Mouse (Mus musculus) embryo, embryonic 10 days (tissue): ENCODE measurements around the gene B3gat3.
"Not testable (repeated sequence)": the region's sequence is repeated elsewhere in the genome, so short reads cannot be mapped to it uniquely, and the experiment has no call there.

ENCODE experiments used
- DNase-seq: peaks from one replicate; pipeline ENCODE4 v3.0.0-alpha.2; 2015; ENCODE audit warnings: low spot score

The B3gat3 gene

DNA sequence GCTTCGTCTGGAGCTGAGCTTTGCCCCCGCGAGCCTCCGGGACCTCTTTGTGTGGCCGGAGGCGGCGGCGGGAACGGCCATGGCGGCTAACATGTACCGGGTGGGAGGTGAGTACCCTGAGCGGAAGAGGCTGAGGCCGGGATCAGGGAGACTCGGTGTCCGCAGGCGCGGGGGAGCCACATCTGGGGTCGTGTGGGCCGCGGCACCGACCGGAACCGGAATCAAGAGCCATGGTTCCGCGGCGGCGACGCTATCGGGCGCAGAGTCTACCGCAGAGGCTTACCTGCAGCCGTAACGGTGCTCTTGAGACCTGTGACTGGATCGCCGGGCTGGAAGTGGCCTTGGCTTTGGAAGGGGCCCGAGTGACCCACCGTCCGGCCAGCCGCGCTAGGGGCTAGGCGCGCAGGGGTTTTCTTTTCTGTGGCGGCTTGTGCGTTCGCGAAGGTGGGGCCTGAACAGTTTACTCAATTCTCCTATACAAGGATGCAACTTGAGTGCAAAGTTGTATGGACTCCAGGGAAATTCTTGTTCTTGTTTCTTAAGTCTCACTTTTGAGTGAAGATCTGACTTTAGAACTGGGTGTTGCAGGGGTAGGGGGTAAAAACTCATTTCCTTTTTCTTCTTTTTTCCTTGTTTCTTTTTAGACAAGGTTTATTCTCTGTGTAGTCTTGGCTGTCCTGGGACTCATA lies 22.2 kb downstream of the B3gat3 start:
- peak; percentile 69 for DNase-seq

DNA sequence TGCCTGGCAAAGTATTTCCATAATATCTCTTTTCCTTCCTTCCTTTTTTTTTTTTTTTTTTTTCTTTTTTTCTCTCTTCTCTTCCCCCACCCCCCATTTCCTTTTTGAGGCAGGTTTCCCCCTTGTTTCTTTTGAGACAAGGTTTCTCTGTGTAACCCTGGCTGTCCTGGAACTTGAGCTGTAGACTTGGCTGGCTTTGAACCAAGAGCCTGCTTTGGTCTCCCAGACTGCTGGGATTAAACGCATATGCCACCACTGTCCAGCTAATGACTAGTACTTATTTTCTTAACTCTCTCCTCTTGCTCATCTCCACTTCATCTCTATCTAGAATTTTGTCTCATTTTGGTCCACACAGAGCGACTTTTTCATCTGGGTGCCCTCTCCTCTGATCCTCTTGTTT lies 22.9 kb downstream of the B3gat3 start:
- DNase-seq: no peak

DNA sequence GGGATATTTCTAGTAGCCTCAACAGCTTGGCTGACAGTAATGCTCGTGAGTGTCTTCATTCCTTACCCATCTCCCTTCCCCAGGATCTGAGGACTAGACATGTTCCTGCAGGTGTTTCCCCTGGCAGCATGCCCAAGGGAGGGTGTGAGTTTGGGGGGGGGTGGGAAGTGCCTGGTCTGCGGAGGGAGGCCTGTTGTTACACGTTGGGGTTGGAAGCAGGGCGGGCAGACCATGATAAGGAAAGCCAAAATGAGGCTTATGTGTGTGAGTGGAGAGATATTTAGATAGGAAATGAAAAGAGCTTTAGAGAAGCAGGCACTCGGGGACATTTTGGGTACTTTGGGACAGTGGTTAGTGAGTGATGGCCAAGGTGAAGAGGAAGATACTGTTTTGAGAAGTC lies 23.9 kb downstream of the B3gat3 start:
- no peak for DNase-seq

DNA sequence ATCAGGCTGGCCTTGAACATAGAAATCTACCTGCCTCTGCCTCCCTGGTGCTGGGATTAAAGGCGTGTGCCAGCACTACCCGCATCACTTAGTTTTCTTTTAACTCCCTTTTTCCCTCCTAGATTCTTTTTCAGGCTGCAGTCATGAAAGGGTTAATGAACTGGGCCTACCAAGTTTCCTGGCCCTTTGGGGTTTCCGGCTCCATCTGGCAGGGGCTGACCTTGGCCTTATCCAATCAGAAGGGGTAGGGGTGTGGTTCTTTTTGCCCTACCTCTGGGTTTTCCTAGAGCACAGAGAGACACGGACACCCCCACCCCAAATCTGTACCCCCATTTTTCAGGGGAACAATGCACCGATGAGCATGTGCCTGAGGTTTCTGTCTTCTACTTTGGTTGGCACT lies 24.6 kb downstream of the B3gat3 start:
- DNase-seq: peak; percentile 80

DNA sequence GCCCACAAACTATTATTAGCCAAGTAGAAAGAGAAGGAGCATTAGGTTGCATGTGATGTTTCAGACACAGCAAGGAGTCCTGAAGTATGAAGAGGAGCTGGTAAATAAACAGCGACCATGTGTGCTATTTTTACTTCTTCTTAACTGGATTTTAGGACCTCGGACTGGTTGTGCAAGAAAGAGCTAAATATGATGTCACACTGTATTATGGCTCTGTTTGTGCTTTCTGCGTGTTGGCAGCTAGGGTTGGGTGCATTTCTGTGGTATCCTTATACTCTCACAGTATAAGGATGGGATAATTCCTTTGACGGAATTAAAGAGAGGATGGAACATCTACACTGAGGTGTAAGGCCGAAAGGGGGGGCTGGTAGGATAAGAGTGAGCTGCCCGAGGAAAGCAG lies 25.1 kb downstream of the B3gat3 start:
- DNase-seq: no peak

DNA sequence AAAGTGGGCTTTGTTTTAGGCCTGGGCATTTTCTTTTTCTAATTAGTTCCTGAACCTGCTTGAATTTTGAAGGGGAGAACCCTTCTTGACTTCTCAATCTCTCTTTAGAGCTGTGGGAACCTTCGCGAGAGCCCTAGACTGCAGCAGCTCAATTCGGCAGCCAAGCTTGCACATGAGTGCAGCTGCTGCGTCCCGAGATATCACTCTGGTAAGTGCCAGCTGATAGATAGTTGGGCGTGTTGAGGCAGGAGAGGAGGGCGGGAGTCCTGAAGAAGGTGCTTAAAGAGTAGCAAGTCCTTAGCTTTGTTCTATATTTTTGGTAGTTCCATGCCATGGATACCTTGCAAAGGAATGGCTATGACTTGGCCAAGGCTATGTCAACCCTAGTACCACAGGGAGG lies 26.8 kb downstream of the B3gat3 start:
- no peak for DNase-seq

DNA sequence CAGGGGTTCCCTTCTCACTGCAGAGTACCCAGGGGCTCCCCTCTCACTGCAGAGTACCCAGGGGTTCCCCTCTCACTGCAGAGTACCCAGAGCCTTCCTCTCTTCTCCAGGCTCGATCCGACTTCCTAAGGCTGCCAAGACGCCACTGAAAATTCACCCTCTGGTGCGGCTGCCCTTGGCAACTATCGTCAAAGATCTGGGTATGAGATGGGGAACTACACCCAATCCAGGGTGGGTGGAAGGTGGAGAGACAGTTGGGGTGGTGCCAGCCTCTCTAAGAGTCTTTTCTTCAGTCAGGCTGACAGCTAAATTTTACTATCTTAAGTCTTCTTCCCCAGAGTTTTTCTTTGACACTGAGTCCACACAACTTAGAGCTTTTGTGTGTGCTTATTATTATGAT lies 30.0 kb downstream of the B3gat3 start:
- DNase-seq: no peak

DNA sequence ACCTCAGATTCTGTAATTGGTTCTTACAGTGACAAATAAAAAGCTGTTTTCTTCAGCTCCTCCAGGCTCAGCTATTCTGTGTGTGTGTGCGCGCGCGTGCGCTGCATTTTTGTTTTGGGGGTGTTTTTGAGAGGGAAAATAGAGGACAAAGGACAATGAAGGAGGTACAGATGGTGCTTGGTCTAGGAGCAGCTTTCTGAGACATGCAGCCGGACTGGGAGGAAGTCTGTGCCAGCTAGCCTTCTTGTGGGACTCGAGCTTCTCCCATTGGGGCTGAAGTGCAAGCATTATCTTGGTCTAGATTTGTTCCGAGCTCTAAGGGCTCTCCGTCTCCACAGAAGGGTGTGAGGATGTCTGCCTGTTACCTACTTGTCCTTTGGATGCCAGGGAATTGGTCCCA lies 32.1 kb downstream of the B3gat3 start:
- no peak for DNase-seq

DNA sequence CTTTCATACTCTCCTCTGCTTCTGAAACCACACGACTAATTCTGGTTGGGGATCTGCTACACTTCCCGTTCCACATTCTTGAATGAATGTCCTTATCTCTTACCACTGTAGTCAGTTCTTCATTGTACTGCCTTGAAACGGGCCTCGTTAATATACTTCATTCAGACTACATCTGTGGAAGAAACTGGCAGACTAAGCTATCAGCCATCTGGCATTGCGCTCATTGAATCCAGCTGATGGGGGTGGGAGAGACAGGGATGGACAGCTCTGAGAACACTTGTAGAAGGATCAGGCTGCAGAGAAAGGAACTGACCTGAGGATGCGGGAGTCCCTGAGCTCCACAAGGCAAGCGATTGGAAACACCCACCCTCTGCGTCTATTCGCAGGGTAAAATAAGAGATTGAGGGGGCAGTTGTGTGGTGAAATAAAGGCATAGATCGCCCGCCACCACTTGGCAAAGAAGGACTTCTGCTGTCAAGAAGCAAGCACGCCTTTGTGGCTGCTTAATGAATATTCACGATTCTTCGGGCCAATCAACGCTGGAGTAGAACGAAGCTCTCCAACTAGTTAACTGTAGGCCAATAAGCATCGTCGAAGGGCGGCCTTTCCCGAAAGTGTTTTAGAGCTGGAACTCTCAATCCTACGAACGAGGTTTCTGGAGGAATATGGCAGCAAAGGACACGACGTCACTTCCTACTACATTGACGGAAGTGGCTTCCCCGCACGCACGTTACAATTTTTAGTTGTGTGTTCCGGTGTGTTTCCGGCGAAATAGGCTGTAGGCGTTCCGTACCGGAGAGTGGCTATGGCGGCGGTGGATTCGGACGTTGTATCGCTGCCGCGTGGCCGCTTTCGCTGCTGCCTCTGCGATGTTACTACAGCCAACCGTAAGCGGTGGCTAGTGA lies 33.2 kb downstream of the B3gat3 start, which contains the start of gene Tut1:
Tut1 (plus strand) TSS at position 713 of the 905 bp plus-strand sequence.
- DNase-seq: peak; percentile 99

DNA sequence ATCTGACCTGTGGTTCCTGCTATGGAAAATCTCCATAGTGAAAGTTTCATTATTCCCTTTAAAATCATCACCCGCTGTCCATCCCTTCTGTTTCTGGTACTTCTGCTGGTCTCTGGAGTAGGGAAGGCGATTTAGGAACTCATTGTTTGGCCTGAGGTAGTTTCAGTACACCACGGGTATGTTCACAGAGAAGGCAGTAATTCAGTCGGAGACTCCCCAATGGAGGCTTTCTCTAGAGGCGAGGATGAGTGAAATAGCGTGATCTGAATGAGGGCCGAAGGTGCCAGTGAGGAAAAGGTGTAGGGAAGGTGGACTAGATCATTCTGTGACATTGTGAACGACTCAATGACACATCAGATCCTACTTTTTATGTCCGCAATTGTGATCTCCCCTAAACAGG lies 34.0 kb downstream of the B3gat3 start:
- no peak for DNase-seq

DNA sequence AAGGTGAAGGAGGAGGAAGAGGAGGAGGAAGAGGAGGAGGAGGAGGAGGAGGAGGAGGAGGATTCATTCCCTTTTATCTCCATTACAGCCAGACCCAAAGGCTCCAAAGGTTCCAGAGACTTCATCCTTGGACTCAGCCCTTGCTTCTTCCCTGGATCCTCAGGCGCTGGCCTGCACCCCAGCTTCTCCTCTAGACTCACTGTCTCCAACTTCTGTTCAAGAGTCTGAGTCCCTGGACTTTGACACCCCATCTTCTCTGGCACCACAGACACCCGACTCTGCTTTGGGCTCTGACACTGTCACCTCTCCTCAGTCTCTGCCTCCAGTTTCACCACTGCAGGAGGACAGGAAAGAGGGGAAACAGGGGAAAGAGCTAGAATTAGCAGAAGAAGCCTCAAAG lies 42.1 kb downstream of the B3gat3 start:
- DNase-seq: no peak

DNA sequence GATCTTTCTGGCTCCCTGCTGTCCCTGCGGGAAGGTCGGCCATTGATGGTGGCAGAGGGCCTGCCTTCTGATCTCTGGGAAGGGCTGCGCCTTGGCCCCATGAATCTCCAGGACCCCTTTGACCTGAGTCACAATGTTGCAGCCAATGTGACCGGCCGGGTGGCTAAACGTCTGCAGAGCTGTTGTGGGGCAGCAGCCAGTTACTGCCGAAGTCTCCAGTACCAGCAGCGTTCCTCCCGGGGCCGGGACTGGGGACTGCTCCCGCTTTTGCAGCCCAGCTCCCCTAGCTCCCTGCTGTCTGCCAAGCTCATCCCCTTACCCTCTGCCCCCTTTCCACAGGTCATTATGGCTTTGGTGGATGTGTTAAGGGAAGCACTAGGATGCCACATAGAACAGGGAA lies 44.9 kb downstream of the B3gat3 start:
- DNase-seq: no peak

DNA sequence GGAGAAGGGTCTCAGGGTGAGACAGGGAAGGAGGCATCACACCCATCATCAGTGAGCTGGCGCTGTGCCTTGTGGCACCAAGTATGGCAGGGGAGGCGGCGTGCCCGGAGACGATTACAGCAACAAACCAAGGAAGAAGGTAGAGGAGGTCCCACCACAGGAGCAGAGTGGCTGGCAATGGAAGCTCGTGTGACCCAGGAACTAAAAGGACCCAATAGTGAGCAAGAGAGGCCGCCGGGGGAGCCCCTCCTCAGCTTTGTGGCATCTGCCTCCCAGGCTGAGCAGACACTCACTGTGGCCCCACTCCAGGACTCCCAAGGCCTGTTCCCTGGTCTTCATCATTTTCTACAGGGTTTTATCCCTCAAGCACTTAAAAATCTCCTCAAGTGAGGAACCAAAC lies 45.6 kb downstream of the B3gat3 start:
- no peak for DNase-seq

DNA sequence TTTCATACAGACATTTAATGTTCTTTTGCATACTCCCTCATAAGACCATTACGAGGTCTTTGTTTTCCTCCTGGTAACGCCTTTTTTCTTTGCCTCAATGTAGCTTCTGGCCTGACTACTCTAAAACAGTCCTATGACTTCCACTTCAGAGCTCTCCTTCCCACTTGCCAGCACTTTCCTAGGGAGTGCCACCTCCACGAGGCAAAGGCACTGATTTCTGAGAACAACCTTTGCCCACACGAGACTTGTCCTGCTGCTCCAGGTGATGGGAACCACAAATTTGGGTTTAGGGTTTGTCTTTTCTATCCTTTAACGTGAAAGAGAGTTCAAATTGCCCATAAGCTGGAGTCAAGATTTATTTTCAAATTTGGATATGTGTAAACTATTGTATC lies 46.0 kb downstream of the B3gat3 start:
- DNase-seq: no peak

DNA sequence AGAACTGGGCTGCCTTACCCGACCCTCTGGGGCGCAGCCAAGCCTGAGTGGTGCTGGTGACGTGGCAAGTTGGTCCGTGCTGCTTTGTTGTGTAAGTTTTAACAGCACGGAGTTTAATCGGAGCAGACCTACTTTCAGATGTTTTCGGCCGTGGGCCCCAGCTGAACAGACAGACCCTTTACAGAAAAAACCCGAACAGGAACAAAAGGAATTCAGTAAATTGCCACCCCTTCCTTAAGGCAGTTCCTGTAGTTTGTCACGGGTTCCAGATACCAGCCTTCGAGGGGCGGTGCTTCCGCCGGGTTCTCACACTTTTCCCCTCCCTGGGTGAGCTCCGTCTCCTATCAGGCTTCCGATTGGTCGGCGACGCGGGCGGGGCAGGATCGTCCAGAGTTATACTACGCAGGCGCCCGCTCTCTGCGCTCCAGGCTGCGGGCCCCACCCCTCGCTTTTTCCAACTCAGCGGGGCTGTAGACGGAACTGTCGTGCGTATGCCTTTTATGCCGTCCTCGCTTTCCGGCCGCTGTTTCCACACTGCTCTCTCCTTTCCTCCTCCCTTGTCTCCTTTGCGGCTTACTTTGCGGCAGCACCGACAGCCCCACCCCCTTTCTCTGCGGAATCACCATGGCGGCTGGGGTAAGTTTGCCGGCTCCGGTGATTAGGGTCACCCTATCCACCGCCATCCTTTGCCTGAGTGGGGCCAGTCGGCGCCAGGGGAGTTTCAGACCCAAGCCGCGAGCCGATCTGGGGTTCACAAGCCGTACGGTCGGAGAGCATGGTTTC lies 46.6 kb downstream of the B3gat3 start, which contains the start of gene Eef1g:
Eef1g (plus strand) TSS at position 452 of the 783 bp plus-strand sequence.
- peak; percentile 98 for DNase-seq

DNA sequence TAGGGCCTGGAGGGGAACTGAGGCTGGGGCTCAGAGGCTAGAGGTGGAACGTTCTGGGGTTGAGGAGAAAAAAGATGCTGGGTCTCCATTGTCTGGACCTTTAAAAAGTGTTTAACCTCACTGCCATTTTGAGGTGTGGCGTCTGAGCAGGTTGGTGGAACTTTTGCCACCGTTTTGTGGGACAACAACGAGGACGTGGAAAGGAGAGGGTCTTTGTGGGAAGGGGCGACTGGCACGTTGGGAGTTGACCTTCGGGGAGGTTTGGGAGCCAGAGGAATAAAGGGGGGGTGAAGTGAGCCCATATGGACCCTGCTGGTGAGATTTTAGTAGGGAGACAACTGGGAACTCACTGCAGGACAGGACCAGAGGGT lies 47.2 kb downstream of the B3gat3 start:
- DNase-seq: no peak

DNA sequence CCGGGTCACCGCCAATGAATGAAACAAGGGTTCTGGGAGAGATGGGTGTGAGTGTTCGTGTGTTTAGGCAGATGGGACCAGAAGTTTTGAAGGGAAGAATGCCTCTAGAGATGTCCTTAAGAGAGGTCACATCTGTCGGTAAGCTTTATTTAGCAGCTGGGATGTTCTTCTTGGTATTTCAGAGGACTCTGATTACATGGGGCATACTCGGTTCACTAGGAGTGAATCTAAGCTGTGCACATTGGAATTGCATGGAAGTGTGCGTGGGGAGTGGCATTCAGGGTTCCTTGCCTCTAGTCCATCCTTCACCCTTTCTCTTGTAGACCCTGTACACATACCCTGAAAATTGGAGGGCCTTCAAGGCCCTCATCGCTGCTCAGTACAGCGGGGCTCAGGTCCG lies 47.7 kb downstream of the B3gat3 start:
- no peak for DNase-seq

DNA sequence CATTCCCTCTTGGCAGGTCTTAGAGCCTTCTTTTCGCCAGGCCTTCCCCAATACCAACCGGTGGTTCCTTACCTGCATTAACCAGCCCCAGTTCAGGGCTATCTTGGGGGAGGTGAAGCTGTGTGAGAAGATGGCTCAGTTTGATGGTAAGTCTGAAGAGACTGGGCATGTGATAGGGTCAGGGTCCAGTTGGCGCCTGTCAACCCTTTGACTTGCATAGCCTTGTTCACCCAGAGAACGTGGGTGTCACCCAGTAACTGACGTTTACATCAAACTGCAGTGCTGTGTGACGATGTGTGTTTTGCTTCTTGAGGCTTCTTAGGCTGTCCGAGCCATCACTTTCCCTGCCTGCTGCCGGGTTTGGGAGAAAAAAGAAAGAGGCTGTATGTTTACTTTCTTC lies 52.3 kb downstream of the B3gat3 start:
- DNase-seq: not testable (repeated sequence)

DNA sequence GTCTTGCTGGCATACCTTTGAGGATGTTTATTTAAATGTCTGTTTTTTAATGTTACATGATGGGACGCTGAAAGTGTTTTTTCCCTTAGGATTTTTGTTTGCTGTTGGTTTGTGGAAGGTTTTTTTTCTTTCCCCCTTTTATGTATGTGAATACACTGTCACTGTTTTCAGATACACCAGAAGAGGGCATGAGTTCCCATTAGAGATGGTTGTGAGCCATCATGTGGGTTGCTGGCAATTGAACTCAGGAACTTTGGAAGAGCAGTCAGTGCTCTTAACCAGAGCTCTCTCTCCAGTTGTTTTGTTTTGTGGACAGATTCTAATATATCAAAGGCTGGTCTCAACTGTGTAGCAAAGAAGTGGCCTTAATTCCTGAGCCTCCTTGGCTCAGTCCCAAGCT lies 54.5 kb downstream of the B3gat3 start:
- DNase-seq: no peak

DNA sequence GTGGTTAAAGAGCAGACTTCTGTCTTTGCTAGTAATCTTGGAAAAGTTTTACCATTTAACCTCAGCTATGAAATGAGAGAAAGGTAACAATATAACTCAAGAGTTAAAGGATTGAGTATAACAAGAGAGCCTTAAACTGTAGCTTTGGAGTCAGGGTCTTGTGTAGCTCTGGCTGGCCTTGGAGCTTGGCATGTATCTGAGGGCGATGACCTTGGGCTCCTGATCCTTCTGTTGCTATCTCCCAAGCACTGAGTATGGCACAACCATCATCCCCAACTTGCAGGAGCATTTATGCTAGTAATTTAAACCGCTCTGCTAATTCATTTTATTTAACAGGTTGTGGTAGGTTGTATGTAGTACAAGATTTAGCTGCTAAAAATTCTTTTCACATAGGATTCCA lies 55.3 kb downstream of the B3gat3 start:
- DNase-seq: no peak

DNA sequence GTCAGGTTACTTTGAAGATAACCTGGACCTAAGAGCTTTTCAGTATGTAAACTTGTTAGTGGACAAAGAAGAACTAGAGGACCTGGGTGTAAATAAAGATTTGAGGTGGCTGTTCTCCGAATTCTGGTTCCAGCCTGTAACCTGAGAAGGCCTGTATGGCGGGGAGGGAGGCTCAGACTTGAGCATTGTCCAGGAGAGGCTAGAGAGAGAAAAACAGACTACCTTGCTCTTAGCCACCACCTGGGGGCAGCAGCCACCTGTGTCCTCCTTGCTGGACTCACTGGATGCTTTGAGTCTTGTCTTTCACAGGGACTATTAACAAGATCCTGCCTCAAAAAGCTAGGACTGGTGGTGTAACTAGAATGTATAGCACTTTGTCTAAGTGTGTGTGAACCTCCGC lies 56.4 kb downstream of the B3gat3 start:
- DNase-seq: peak; percentile 79
